10 mouse cellular contexts compared by ENCODE assay signal in genomic region chr9:109087987-109088386, GRCm38 (mm10). TPM values are rescaled to one million over a fixed set of nuclear protein-coding genes. Genes with fewer than 3 reads are reported as not detected.
A peak's percentile ranks its signal among the peaks of the same experiment; 100 is the strongest.
DNase-seq lines count a peak whose midpoint lies in the region; ATAC-seq and TF ChIP-seq lines count a peak whose summit lies in the region.
"Had no signal": no experiment of that assay in that cellular context is flagged by ENCODE, and none has a peak within 500 bp of the region (broad histone marks: within the 10 kb centered on the region; RNA-seq: fewer than 3 reads in every experiment).

No protein-coding gene starts in this region.

- H3K9ac ChIP-seq in liver, embryonic 14.5 days (replicated peaks): no peak overlapping the region
- no peak overlapping the region for H3K9ac ChIP-seq in liver, embryonic 11.5 days (ENCODE audit: low read depth, low read length)
- 0 out of 2 replicates have a peak overlapping the region, but pooled peaks have one; percentile 7 for H3K9ac ChIP-seq in hindbrain, embryonic 15.5 days
- H3K9ac ChIP-seq: lung, embryonic 15.5 days; stomach, embryonic 15.5 days had no signal

- no peak overlapping the region for H3K4me3 ChIP-seq in liver, embryonic 14.5 days (ENCODE audit: insufficient read depth in 1 of 2, low read depth in 2 of 2, low read length in 2 of 2)
- H3K4me3 ChIP-seq in liver, embryonic 11.5 days (ENCODE audit: low read depth, low read length): no peak overlapping the region
- no peak overlapping the region for H3K4me3 ChIP-seq in hindbrain, embryonic 15.5 days
- H3K4me3 ChIP-seq: lung, embryonic 15.5 days; stomach, embryonic 15.5 days had no signal

- H3K4me1 ChIP-seq in liver, embryonic 14.5 days (replicated peaks; ENCODE audit: control insufficient read depth in 2 of 2, insufficient read depth in 2 of 2, low read length in 1 of 2): peaks cover under 1 to 5% of the 10 kb centered on the region in 2 experiments
- peaks cover 6% of the 10 kb centered on the region for H3K4me1 ChIP-seq in liver, embryonic 11.5 days (replicated peaks; ENCODE audit: control insufficient read depth, insufficient read depth, low read length)
- H3K4me1 ChIP-seq in hindbrain, embryonic 15.5 days (replicated peaks): peaks cover 16% of the 10 kb centered on the region

- DNase-seq in adrenal gland, postnatal 36 days: peak; percentile 51 to 62
- no peak for DNase-seq in adrenal gland, adult 18-20 months (ENCODE audit: low spot score in 2 of 2)
- DNase-seq in liver, embryonic 14.5 days (ENCODE audit: low read depth in 3 of 3, low spot score in 3 of 3): no peak
- no peak for DNase-seq in liver, embryonic 11.5 days (ENCODE audit: low spot score)
- DNase-seq in embryo, embryonic 10.5 days (ENCODE audit: low spot score): peak; percentile 76
- DNase-seq in lung, postnatal 25 days (ENCODE audit: low spot score): peak; percentile 45

- H3K27me3 ChIP-seq in liver, embryonic 14.5 days (ENCODE audit: control insufficient read depth, insufficient read depth, low read length): no peaks in the 10 kb centered on the region
- H3K27me3 ChIP-seq in liver, embryonic 11.5 days (replicated peaks; ENCODE audit: control insufficient read depth, insufficient read depth, low read length): no peaks in the 10 kb centered on the region
- no peaks in the 10 kb centered on the region for H3K27me3 ChIP-seq in hindbrain, embryonic 15.5 days
- H3K27me3 ChIP-seq: lung, embryonic 15.5 days; stomach, embryonic 15.5 days had no signal

- no peaks in the 10 kb centered on the region for H3K9me3 ChIP-seq in liver, embryonic 14.5 days (ENCODE audit: control insufficient read depth, low read length)
- no peaks in the 10 kb centered on the region for H3K9me3 ChIP-seq in liver, embryonic 11.5 days (ENCODE audit: control insufficient read depth, low read length)
- H3K9me3 ChIP-seq in hindbrain, embryonic 15.5 days: no peaks in the 10 kb centered on the region
- H3K9me3 ChIP-seq: lung, embryonic 15.5 days; stomach, embryonic 15.5 days had no signal

- peaks cover 12% of the 10 kb centered on the region for H3K36me3 ChIP-seq in liver, embryonic 14.5 days (replicated peaks; ENCODE audit: control insufficient read depth, insufficient read depth, low read depth)
- H3K36me3 ChIP-seq in liver, embryonic 11.5 days (ENCODE audit: control insufficient read depth, insufficient read depth, low read length): peaks cover 5% of the 10 kb centered on the region; the same call in 1 of the 2 replicates
- peaks cover 7% of the 10 kb centered on the region for H3K36me3 ChIP-seq in hindbrain, embryonic 15.5 days
- H3K36me3 ChIP-seq: lung, embryonic 15.5 days; stomach, embryonic 15.5 days had no signal

- peak; percentile 44 for TF ChIP-seq CTCF in liver, embryonic 14.5 days (IDR thresholded peaks at IDR 0.05; ENCODE audit: low read depth)

- H3K4me2 ChIP-seq in liver, embryonic 14.5 days (ENCODE audit: low read depth): no peak overlapping the region
- no peak overlapping the region for H3K4me2 ChIP-seq in liver, embryonic 11.5 days
- H3K4me2 ChIP-seq in hindbrain, embryonic 15.5 days: no peak overlapping the region
- H3K4me2 ChIP-seq: lung, embryonic 15.5 days; stomach, embryonic 15.5 days had no signal

- H3K27ac ChIP-seq in liver, embryonic 14.5 days: no peak overlapping the region
- no peak overlapping the region for H3K27ac ChIP-seq in liver, embryonic 11.5 days (ENCODE audit: low read depth, low read length)
- H3K27ac ChIP-seq in hindbrain, embryonic 15.5 days (replicated peaks): no peak overlapping the region
- H3K27ac ChIP-seq: lung, embryonic 15.5 days; stomach, embryonic 15.5 days had no signal

- WGBS in liver, embryonic 14.5 days (ENCODE audit: insufficient replicate concordance): 25% methylated on average over 5 of the region's 5 CpGs
- 32% methylated on average over 5 of the region's 5 CpGs for WGBS in liver, embryonic 11.5 days
- 8% methylated on average over 5 of the region's 5 CpGs for WGBS in hindbrain, embryonic 15.5 days

- ATAC-seq in liver, embryonic 14.5 days (ENCODE audit: insufficient read depth): no peak
- no peak for ATAC-seq in liver, embryonic 11.5 days (replicated peaks; ENCODE audit: low FRiP score)
- ATAC-seq in hindbrain, embryonic 15.5 days (ENCODE audit: low FRiP score, low read depth): 0 out of 2 replicates have a peak, but pooled peaks have one; percentile 23
- no peak for ATAC-seq in megakaryocyte-erythroid progenitor cell, adult 5-6 weeks (replicated peaks; ENCODE audit: low FRiP score, low TSS enrichment, poor library complexity, severe bottlenecking)

- TF ChIP-seq EP300 in liver, embryonic 14.5 days (IDR thresholded peaks at IDR 0.05; ENCODE audit: low read depth): no peak

RNA-seq across cellular contexts. Expression of gene Tma7, which starts 5.6 kb away (rescaled TPM):
- total RNA-seq in adrenal gland, postnatal 36 days (2021): 100 to 1,000 TPM; 384 to 426 TPM
- total RNA-seq in adrenal gland, adult 18-20 months (2021): 100 to 1,000 TPM; 319 to 392 TPM
- 37.4 and 92.4 TPM in 2 replicates for polyA plus RNA-seq in liver, embryonic 14.5 days (2012; rRNA removed)
- polyA plus RNA-seq in liver, embryonic 14.5 days (2014; fragmentation: Nextera tagmentation; extraction: Ambion mirVana): 470 and 504 TPM in 2 replicates
- polyA plus RNA-seq in liver, embryonic 11.5 days (2014; fragmentation: Nextera tagmentation; extraction: Ambion mirVana): 716 and 742 TPM in 2 replicates
- 653 and 743 TPM in 2 replicates for polyA plus RNA-seq in hindbrain, embryonic 15.5 days (2015; fragmentation: Nextera tagmentation; extraction: Ambion mirVana)
- total RNA-seq in megakaryocyte-erythroid progenitor cell, adult 5-6 weeks (2014; fragmentation: Nextera tagmentation): 418 and 530 TPM in 2 replicates
- 113 and 115 TPM in 2 replicates for total RNA-seq in megakaryocyte-erythroid progenitor cell, adult 5-6 weeks (2017)

RNA-seq across cellular contexts. Expression of gene Ccdc51, which starts 5.7 kb away (rescaled TPM):
- total RNA-seq in adrenal gland, postnatal 36 days (2021): 10 to 100 TPM; 15.6 to 20.1 TPM
- 10 to 100 TPM; 11.8 to 12.6 TPM for total RNA-seq in adrenal gland, adult 18-20 months (2021)
- polyA plus RNA-seq in liver, embryonic 14.5 days (2012; rRNA removed): 5.4 and 7.1 TPM in 2 replicates
- 12.1 and 14.9 TPM in 2 replicates for polyA plus RNA-seq in liver, embryonic 14.5 days (2014; fragmentation: Nextera tagmentation; extraction: Ambion mirVana)
- 21.9 TPM in 2 replicates for polyA plus RNA-seq in liver, embryonic 11.5 days (2014; fragmentation: Nextera tagmentation; extraction: Ambion mirVana)
- 12.3 and 13.1 TPM in 2 replicates for polyA plus RNA-seq in hindbrain, embryonic 15.5 days (2015; fragmentation: Nextera tagmentation; extraction: Ambion mirVana)
- total RNA-seq in megakaryocyte-erythroid progenitor cell, adult 5-6 weeks (2014; fragmentation: Nextera tagmentation): 12.2 and 17.1 TPM in 2 replicates
- 14.2 and 16.6 TPM in 2 replicates for total RNA-seq in megakaryocyte-erythroid progenitor cell, adult 5-6 weeks (2017)

RNA-seq across cellular contexts. Expression of gene Plxnb1, which starts 7.2 kb away (rescaled TPM):
- total RNA-seq in adrenal gland, postnatal 36 days (2021): 100 to 1,000 TPM in 1 of 2 experiments, 10 to 100 TPM in 1; 82.7 to 123 TPM
- total RNA-seq in adrenal gland, adult 18-20 months (2021): 100 to 1,000 TPM in 1 of 2 experiments, 10 to 100 TPM in 1; 63.9 to 107 TPM
- polyA plus RNA-seq in liver, embryonic 14.5 days (2012; rRNA removed): 4.3 and 4.7 TPM in 2 replicates
- 2.8 and 2.9 TPM in 2 replicates for polyA plus RNA-seq in liver, embryonic 14.5 days (2014; fragmentation: Nextera tagmentation; extraction: Ambion mirVana)
- polyA plus RNA-seq in liver, embryonic 11.5 days (2014; fragmentation: Nextera tagmentation; extraction: Ambion mirVana): 5.8 and 7.4 TPM in 2 replicates
- 19.2 and 19.8 TPM in 2 replicates for polyA plus RNA-seq in hindbrain, embryonic 15.5 days (2015; fragmentation: Nextera tagmentation; extraction: Ambion mirVana)
- 1.3 TPM in 1 of 2 replicates, not detected in the other for total RNA-seq in megakaryocyte-erythroid progenitor cell, adult 5-6 weeks (2014; fragmentation: Nextera tagmentation)
- total RNA-seq in megakaryocyte-erythroid progenitor cell, adult 5-6 weeks (2017): not detected in 2 replicates

RNA-seq across cellular contexts. Expression of gene Atrip, which starts 14.1 kb away (rescaled TPM):
- total RNA-seq in adrenal gland, postnatal 36 days (2021): 10 to 100 TPM; 16.3 to 18.3 TPM
- total RNA-seq in adrenal gland, adult 18-20 months (2021): 10 to 100 TPM; 14.7 to 15.2 TPM
- 5.3 and 6.5 TPM in 2 replicates for polyA plus RNA-seq in liver, embryonic 14.5 days (2012; rRNA removed)
- polyA plus RNA-seq in liver, embryonic 14.5 days (2014; fragmentation: Nextera tagmentation; extraction: Ambion mirVana): 9.0 TPM in 2 replicates
- 24.3 and 28.9 TPM in 2 replicates for polyA plus RNA-seq in liver, embryonic 11.5 days (2014; fragmentation: Nextera tagmentation; extraction: Ambion mirVana)
- polyA plus RNA-seq in hindbrain, embryonic 15.5 days (2015; fragmentation: Nextera tagmentation; extraction: Ambion mirVana): 30.5 and 30.9 TPM in 2 replicates
- total RNA-seq in megakaryocyte-erythroid progenitor cell, adult 5-6 weeks (2014; fragmentation: Nextera tagmentation): 14.9 and 26.3 TPM in 2 replicates
- total RNA-seq in megakaryocyte-erythroid progenitor cell, adult 5-6 weeks (2017): 9.8 and 19.2 TPM in 2 replicates

RNA-seq across cellular contexts. Expression of gene Trex1, which starts 28.5 kb away (rescaled TPM):
- total RNA-seq in adrenal gland, postnatal 36 days (2021): 10 to 100 TPM; 19.7 to 23.4 TPM
- 10 to 100 TPM; 15.8 to 21.6 TPM for total RNA-seq in adrenal gland, adult 18-20 months (2021)
- 12.0 and 14.1 TPM in 2 replicates for polyA plus RNA-seq in liver, embryonic 14.5 days (2012; rRNA removed)
- polyA plus RNA-seq in liver, embryonic 14.5 days (2014; fragmentation: Nextera tagmentation; extraction: Ambion mirVana): 5.0 and 6.1 TPM in 2 replicates
- polyA plus RNA-seq in liver, embryonic 11.5 days (2014; fragmentation: Nextera tagmentation; extraction: Ambion mirVana): 8.9 and 9.7 TPM in 2 replicates
- polyA plus RNA-seq in hindbrain, embryonic 15.5 days (2015; fragmentation: Nextera tagmentation; extraction: Ambion mirVana): 13.6 and 14.5 TPM in 2 replicates
- 17.1 and 29.7 TPM in 2 replicates for total RNA-seq in megakaryocyte-erythroid progenitor cell, adult 5-6 weeks (2014; fragmentation: Nextera tagmentation)
- 4.7 and 5.1 TPM in 2 replicates for total RNA-seq in megakaryocyte-erythroid progenitor cell, adult 5-6 weeks (2017)

Comparison
In these comparisons a context has a peak if more than half of its experiments do, and no peak if none do; other contexts are left out.
1. DNase-seq: peak in adrenal gland, postnatal 36 days (2 of 2), embryo, embryonic 10.5 days (single experiment) and lung, postnatal 25 days (single experiment); none in adrenal gland, adult 18-20 months (0 of 2), liver, embryonic 14.5 days (0 of 3) and liver, embryonic 11.5 days (single experiment).
2. RNA of gene Plxnb1, which starts 7.2 kb away (total RNA-seq): 82.7 to 123 TPM in adrenal gland, postnatal 36 days and 63.9 to 107 TPM in adrenal gland, adult 18-20 months; 1.3 TPM in megakaryocyte-erythroid progenitor cell, adult 5-6 weeks; every median in the first group is over 10 times any median in the second.